Mouse (Mus musculus) embryonic facial prominence, embryonic 13.5 days (tissue): ENCODE data around the gene Fam57b. TPM values are rescaled to one million over a fixed set of nuclear protein-coding genes. Genes with fewer than 3 reads are reported as not detected.

Source experiments
- ATAC-seq: fragments of 200-750 bp; cut with Nextera tagmentation; 2 replicates; pipeline ENCODE4 v1.8.0; 2017; ENCODE audit warnings: low read depth; ENCODE audit not compliant: insufficient number of reproducible peaks, insufficient read depth, low FRiP score, low TSS enrichment
- H3K27ac ChIP-seq: fragments of 300-500 bp; sonication (generic); 2 replicates; pipeline ENCODE4 v1.5.1; 2015; ENCODE audit warnings: moderate library complexity, mild to moderate bottlenecking, inconsistent platforms
- H3K27me3 ChIP-seq: fragments of 300-500 bp; sonication (generic); 2 replicates; pipeline ENCODE4 v1.6.1; 2015; ENCODE audit warnings: mild to moderate bottlenecking, inconsistent platforms
- H3K36me3 ChIP-seq: fragments of 300-500 bp; sonication (generic); 2 replicates; pipeline ENCODE4 v1.6.1; 2015; ENCODE audit warnings: mild to moderate bottlenecking, inconsistent platforms
- H3K4me1 ChIP-seq: fragments of 300-500 bp; sonication (generic); 2 replicates; pipeline ENCODE4 v1.6.1; 2015; ENCODE audit warnings: inconsistent platforms
- H3K4me2 ChIP-seq: fragments of 300-500 bp; sonication (generic); 2 replicates; pipeline ENCODE4 v1.6.1; 2015; ENCODE audit warnings: moderate library complexity, mild to moderate bottlenecking, inconsistent platforms
- H3K4me3 ChIP-seq: fragments of 300-500 bp; sonication (generic); 2 replicates; pipeline ENCODE4 v1.5.1; 2015; ENCODE audit warnings: mild to moderate bottlenecking, inconsistent platforms
- H3K9ac ChIP-seq: fragments of 300-500 bp; sonication (generic); 2 replicates; pipeline ENCODE4 v1.6.1; 2015; ENCODE audit warnings: mild to moderate bottlenecking, inconsistent platforms
- H3K9me3 ChIP-seq: fragments of 300-500 bp; sonication (generic); 2 replicates; pipeline ENCODE4 v1.6.1; 2016; ENCODE audit warnings: inconsistent platforms
- WGBS: fragments of 180-500 bp; shearing (Covaris S2); methylation state at CpG from one replicate; pipeline ENCODE4 v1.1.7; 2015; ENCODE audit warnings: mixed read lengths; 5-methylcytosine and 5-hydroxymethylcytosine counted together
- polyA plus RNA-seq: library from polyadenylated mRNA; unstranded; fragments of >200 nt; fragmentation: Nextera tagmentation; extraction: Ambion mirVana; gene quantifications from 2 replicates; pipeline ENCODE4 v1.2.1, GENCODE M21; 2015

Gene Fam57b
- polyA plus RNA-seq, 1 experiment from 2014 or later, result 0.70 TPM

- H3K9me3 ChIP-seq, result no peaks in the 10 kb centered on the region
- 57% methylated on average over 1 of the region's 1 CpGs for WGBS
- no peaks in the 10 kb centered on the region for H3K36me3 ChIP-seq
- no peak overlapping the region for H3K4me2 ChIP-seq
- ATAC-seq, result no peak
- H3K27ac ChIP-seq, result no peak overlapping the region
- H3K4me3 ChIP-seq, result no peak overlapping the region
- peaks cover 5% of the 10 kb centered on the region; the same call in 1 of the 2 replicates for H3K4me1 ChIP-seq
- peaks cover 19% of the 10 kb centered on the region for H3K27me3 ChIP-seq
- H3K9ac ChIP-seq, result no peak overlapping the region
Measured at GRCm38 (mm10) chr7:126818818-126819217, 21.4 kb downstream of the Fam57b start.

GRCm38 (mm10) chr7:126821835-126822511 lies 24.5 kb downstream of the Fam57b start:
- Histone ChIP-seq H3K9ac (no peak overlapping the region), H3K36me3 (no peaks in the 10 kb centered on the region), H3K27ac (no peak overlapping the region), H3K4me1 (peaks cover 5% of the 10 kb centered on the region; the same call in 1 of the 2 replicates), H3K27me3 (peaks cover 35% of the 10 kb centered on the region), H3K9me3 (no peaks in the 10 kb centered on the region), H3K4me3 (no peak overlapping the region), H3K4me2 (no peak overlapping the region)
- no peak for ATAC-seq
- 22% methylated on average over 7 of the region's 7 CpGs for WGBS

GRCm38 (mm10) chr7:126822741-126823140 lies 25.3 kb downstream of the Fam57b start:
- Histone ChIP-seq H3K9ac (no peak overlapping the region), H3K4me2 (peak overlapping the region; percentile 59)
- no peak for ATAC-seq

GRCm38 (mm10) chr7:126823202-126823711 lies 25.8 kb downstream of the Fam57b start:
- 2% methylated on average over 15 of the region's 19 CpGs for WGBS
- Histone ChIP-seq H3K27ac (no peak overlapping the region), H3K36me3 (no peaks in the 10 kb centered on the region), H3K4me3 (peak overlapping the region; percentile 36), H3K4me1 (peaks cover 5% of the 10 kb centered on the region; the same call in 1 of the 2 replicates), H3K27me3 (peaks cover 38% of the 10 kb centered on the region), H3K9me3 (no peaks in the 10 kb centered on the region), H3K9ac (0 out of 2 replicates have a peak overlapping the region, but pooled peaks have one; percentile 52), H3K4me2 (peak overlapping the region; percentile 59)
- 0 out of 2 replicates have a peak, but pooled peaks have one; percentile 10 for ATAC-seq

More at GRCm38 (mm10) chr7:126822741-126823140, 25.3 kb downstream of the Fam57b start:
- Histone ChIP-seq H3K27ac (no peak overlapping the region), H3K27me3 (peaks cover 38% of the 10 kb centered on the region), H3K4me1 (peaks cover 5% of the 10 kb centered on the region; the same call in 1 of the 2 replicates), H3K9me3 (no peaks in the 10 kb centered on the region), H3K36me3 (no peaks in the 10 kb centered on the region), H3K4me3 (peak overlapping the region; percentile 36)
- WGBS, result 10% methylated on average over 9 of the region's 9 CpGs

GRCm38 (mm10) chr7:126823940-126824339 lies 26.5 kb downstream of the Fam57b start:
- Histone ChIP-seq H3K4me2 (no peak overlapping the region), H3K36me3 (no peaks in the 10 kb centered on the region), H3K9ac (no peak overlapping the region), H3K4me1 (peaks cover 5% of the 10 kb centered on the region; the same call in 1 of the 2 replicates), H3K27ac (no peak overlapping the region), H3K9me3 (no peaks in the 10 kb centered on the region), H3K27me3 (peaks cover 38% of the 10 kb centered on the region), H3K4me3 (no peak overlapping the region)
- no peak for ATAC-seq
- WGBS, result 11% methylated on average over 10 of the region's 10 CpGs

- no peak for ATAC-seq
- H3K27me3 ChIP-seq, result peaks cover 48% of the 10 kb centered on the region
- no peak overlapping the region for H3K4me2 ChIP-seq
- H3K9me3 ChIP-seq, result no peaks in the 10 kb centered on the region
- 20% methylated on average over 8 of the region's 8 CpGs for WGBS
- no peaks in the 10 kb centered on the region for H3K36me3 ChIP-seq
- H3K9ac ChIP-seq, result no peak overlapping the region
- H3K4me1 ChIP-seq, result peaks cover 5% of the 10 kb centered on the region; the same call in 1 of the 2 replicates
- no peak overlapping the region for H3K4me3 ChIP-seq
- no peak overlapping the region for H3K27ac ChIP-seq
Measured at GRCm38 (mm10) chr7:126825403-126825802, 27.9 kb downstream of the Fam57b start.

- 69% methylated on average over 5 of the region's 5 CpGs for WGBS
Measured at GRCm38 (mm10) chr7:126825952-126826351, 28.5 kb downstream of the Fam57b start.

GRCm38 (mm10) chr7:126831539-126831938 lies 34.1 kb downstream of the Fam57b start, which contains the start of gene 4930451I11Rik:
TSS of gene 4930451I11Rik (minus strand) at chr7:126831639.
- WGBS, result 58% methylated on average over 5 of the region's 5 CpGs
- H3K9me3 ChIP-seq, result no peaks in the 10 kb centered on the region
- H3K4me1 ChIP-seq, result peaks cover 9% of the 10 kb centered on the region
- H3K4me3 ChIP-seq, result peak within 1 kb of the TSS; percentile 35
- H3K36me3 ChIP-seq, result no peaks in the 10 kb centered on the region
- no peak for ATAC-seq
- H3K4me2 ChIP-seq, result peak within 1 kb of the TSS; percentile 57
- no peak within 1 kb of the TSS for H3K9ac ChIP-seq
- no peak within 1 kb of the TSS for H3K27ac ChIP-seq
- H3K27me3 ChIP-seq, result peaks cover 24% of the 10 kb centered on the region

More at GRCm38 (mm10) chr7:126825952-126826351, 28.5 kb downstream of the Fam57b start:
- H3K9ac ChIP-seq, result no peak overlapping the region
- no peaks in the 10 kb centered on the region for H3K36me3 ChIP-seq
- peaks cover 53% of the 10 kb centered on the region for H3K27me3 ChIP-seq
- H3K27ac ChIP-seq, result no peak overlapping the region
- H3K4me3 ChIP-seq, result no peak overlapping the region
- H3K4me1 ChIP-seq, result peaks cover 5% of the 10 kb centered on the region; the same call in 1 of the 2 replicates
- no peak for ATAC-seq
- H3K4me2 ChIP-seq, result no peak overlapping the region
- H3K9me3 ChIP-seq, result no peaks in the 10 kb centered on the region

- peak overlapping the region; percentile 35 for H3K4me3 ChIP-seq
- 0 out of 2 replicates have a peak, but pooled peaks have one; percentile 27 for ATAC-seq
- H3K4me1 ChIP-seq, result peaks cover 9% of the 10 kb centered on the region
Measured at GRCm38 (mm10) chr7:126832036-126832598, 34.6 kb downstream of the Fam57b start.

GRCm38 (mm10) chr7:126833294-126833693 lies 35.8 kb downstream of the Fam57b start:
- H3K36me3 ChIP-seq, result no peaks in the 10 kb centered on the region
- H3K4me3 ChIP-seq, result no peak overlapping the region
- no peaks in the 10 kb centered on the region for H3K9me3 ChIP-seq
- peaks cover 9% of the 10 kb centered on the region for H3K4me1 ChIP-seq
- no peak overlapping the region for H3K9ac ChIP-seq
- H3K27me3 ChIP-seq, result peaks cover 21% of the 10 kb centered on the region
- H3K4me2 ChIP-seq, result no peak overlapping the region
- ATAC-seq, result no peak
- no peak overlapping the region for H3K27ac ChIP-seq
- 95% methylated on average over 1 of the region's 1 CpGs for WGBS

More at GRCm38 (mm10) chr7:126832036-126832598, 34.6 kb downstream of the Fam57b start:
- Histone ChIP-seq H3K27ac (no peak overlapping the region), H3K9me3 (no peaks in the 10 kb centered on the region), H3K4me2 (peak overlapping the region; percentile 57), H3K27me3 (peaks cover 24% of the 10 kb centered on the region), H3K9ac (no peak overlapping the region), H3K36me3 (no peaks in the 10 kb centered on the region)
- WGBS, result under 1% methylated on average over 21 of the region's 21 CpGs

GRCm38 (mm10) chr7:126843276-126843675 lies 45.8 kb downstream of the Fam57b start:
- no peak overlapping the region for H3K4me2 ChIP-seq

More at GRCm38 (mm10) chr7:126843276-126843675, 45.8 kb downstream of the Fam57b start:
- peaks cover 9% of the 10 kb centered on the region for H3K4me1 ChIP-seq
- ATAC-seq, result no peak
- H3K27me3 ChIP-seq, result peaks cover 19% of the 10 kb centered on the region
- H3K27ac ChIP-seq, result no peak overlapping the region
- 80% methylated on average over 9 of the region's 9 CpGs for WGBS
- peaks cover 6% of the 10 kb centered on the region; the same call in 1 of the 2 replicates for H3K9me3 ChIP-seq
- no peaks in the 10 kb centered on the region for H3K36me3 ChIP-seq
- H3K4me3 ChIP-seq, result no peak overlapping the region
- no peak overlapping the region for H3K9ac ChIP-seq
